Mouse (Mus musculus) spleen, adult 2 months (tissue): Measurements from ENCODE around the gene Ucp2.

Experiments used
- CTCF ChIP-seq: fragments of 200-500 bp; IDR thresholded peaks from 2 replicates; pipeline ENCODE4 v1.5.1; 2011; ENCODE audit warnings: mild to moderate bottlenecking, inconsistent platforms; ENCODE audit not compliant: insufficient read depth, insufficient read length, insufficient replicate concordance; ENCODE audit errors: extremely low read depth
- POLR2A ChIP-seq: fragments of 200-500 bp; IDR thresholded peaks from 2 replicates; pipeline ENCODE4 v1.6.1; 2011; ENCODE audit warnings: low read depth, low read length, inconsistent platforms

- TF ChIP-seq CTCF (no peak), POLR2A (no peak)
These were observed 13.9 kb upstream of the Ucp2 start for GRCm38 (mm10) chr7:100479100-100479822.
